Mouse (Mus musculus): ENCODE results near the gene Bbip1.

DNA sequence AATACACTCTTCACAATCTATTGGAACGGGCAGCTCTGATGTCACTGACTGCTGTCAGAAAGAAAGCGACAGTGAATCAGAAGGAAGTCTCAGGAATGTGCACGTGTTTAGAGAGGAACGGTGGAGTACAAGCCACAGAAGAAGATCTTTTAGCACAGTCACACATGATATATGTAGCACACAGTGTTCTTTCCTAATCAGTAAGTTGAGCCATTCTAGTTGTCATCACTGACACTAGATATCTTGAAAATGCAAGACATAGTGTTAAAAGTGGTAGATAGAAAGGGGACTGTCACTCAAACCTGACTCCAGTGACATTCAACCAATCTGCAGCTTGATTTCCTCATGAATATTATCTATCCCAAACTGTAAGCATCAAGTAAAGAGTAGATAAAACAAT, 5.0 kb downstream of the Bbip1 start:
- TF ChIP-seq CTCF (IDR thresholded peaks at IDR 0.05; ENCODE audit: low read depth, low read length) (no peak), POLR2A (IDR thresholded peaks at IDR 0.05; ENCODE audit: insufficient read depth, low read length) (no peak), EP300 (IDR thresholded peaks at IDR 0.05; ENCODE audit: insufficient read depth, low read depth, low read length) (no peak)
